Mouse (Mus musculus): ENCODE data around the gene Rhd.

DNA sequence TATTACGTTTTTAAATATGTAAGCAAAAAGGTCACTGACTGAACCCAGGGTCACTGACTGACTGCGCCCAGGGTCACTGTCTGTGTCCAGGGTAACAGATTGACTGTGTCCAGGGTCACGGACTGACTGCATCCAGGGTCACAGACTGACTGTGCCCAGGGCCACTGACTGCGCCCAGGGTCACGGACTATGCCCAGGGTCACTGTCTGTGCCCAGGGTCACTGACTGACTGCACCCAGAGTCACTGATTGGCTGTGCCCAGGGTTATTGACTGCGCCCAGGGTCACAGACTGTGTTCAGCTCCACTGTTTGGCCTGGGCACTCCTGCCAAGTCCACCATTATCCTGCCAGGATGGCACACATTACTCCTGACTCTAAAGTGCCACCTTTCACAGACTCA lies 32.9 kb downstream of the Rhd start:
- TF ChIP-seq CTCF (IDR thresholded peaks at IDR 0.05; ENCODE audit: control insufficient read depth, insufficient read depth, insufficient replicate concordance, low read depth, low read length) (no peak), POLR2A (IDR thresholded peaks at IDR 0.05; ENCODE audit: control insufficient read depth, low read depth, low read length) (no peak)
